In the genomic region with DNA sequence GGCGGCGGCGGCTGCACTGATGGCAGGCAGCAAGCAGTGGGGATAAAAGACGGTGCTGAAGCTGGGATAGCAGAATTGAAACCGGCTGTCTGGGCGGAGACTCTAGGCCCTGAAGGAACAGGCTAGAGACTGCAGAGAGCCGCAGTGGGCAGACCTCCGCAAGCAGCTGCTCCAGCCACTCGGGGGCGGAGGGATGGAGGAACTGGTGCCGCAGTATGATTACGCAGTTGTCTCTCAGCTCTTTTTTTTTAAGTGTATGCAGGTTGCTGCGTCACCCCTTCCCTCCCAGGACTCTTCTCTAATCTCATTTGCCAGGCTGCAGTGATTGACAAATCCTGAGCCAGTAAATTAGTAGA, we compare ENCODE assay signal across 8 mouse cellular contexts. TPM values are rescaled to one million over a fixed set of nuclear protein-coding genes. Genes with fewer than 3 reads are reported as not detected.
DNase-seq lines count a peak whose midpoint lies in the region; ATAC-seq lines count a peak whose summit lies in the region.

A gene (minus strand): TSS at position 210 of the 356 bp plus-strand sequence.

- DNase-seq in MN1 (ENCODE audit: low spot score) = peak; percentile 39
- peak; percentile 68 to 75 for DNase-seq in left cerebral cortex, adult 18-20 months (ENCODE audit: low spot score in 2 of 2)
- no peak for DNase-seq in c-Kit-positive CD71-positive TER-119-positive erythroid progenitor cells, embryonic 14.5 days (ENCODE audit: low spot score)

- H3K27me3 ChIP-seq in forebrain, embryonic 13.5 days = peaks cover 9% of the 10 kb centered on the region; the same call in 1 of the 2 replicates
- peaks cover 14% of the 10 kb centered on the region; the same call in 1 of the 2 replicates for H3K27me3 ChIP-seq in stomach, embryonic 16.5 days (ENCODE audit: control insufficient read depth, insufficient read depth, low read length)

- no peaks in the 10 kb centered on the region for H3K9me3 ChIP-seq in forebrain, embryonic 13.5 days (replicated peaks)
- no peaks in the 10 kb centered on the region for H3K9me3 ChIP-seq in stomach, embryonic 16.5 days (replicated peaks; ENCODE audit: control insufficient read depth, low read length)

- 0 out of 2 replicates have a peak within 1 kb of the TSS, but pooled peaks have one; percentile 1 for H3K4me3 ChIP-seq in brown adipose tissue, adult 24 weeks (ENCODE audit: insufficient read depth, low read depth, low read length)
- H3K4me3 ChIP-seq in forebrain, embryonic 13.5 days = peak within 1 kb of the TSS; percentile 48
- peak within 1 kb of the TSS; percentile 47 for H3K4me3 ChIP-seq in stomach, embryonic 16.5 days (replicated peaks; ENCODE audit: low read length)

- no peaks in the 10 kb centered on the region for H3K36me3 ChIP-seq in forebrain, embryonic 13.5 days (ENCODE audit: poor library complexity, severe bottlenecking)
- H3K36me3 ChIP-seq in stomach, embryonic 16.5 days (ENCODE audit: control insufficient read depth, insufficient read depth, low read length) = no peaks in the 10 kb centered on the region

- no peaks in the 10 kb centered on the region for H3K4me1 ChIP-seq in brown adipose tissue, adult 24 weeks (ENCODE audit: control insufficient read depth, insufficient read depth, insufficient read length, low read length)
- H3K4me1 ChIP-seq in forebrain, embryonic 13.5 days = no peaks in the 10 kb centered on the region
- H3K4me1 ChIP-seq in stomach, embryonic 16.5 days (ENCODE audit: control insufficient read depth, insufficient read depth, low read length) = no peaks in the 10 kb centered on the region

- ATAC-seq in forebrain, embryonic 13.5 days = peak; percentile 96
- peak; percentile 64 to 80 for ATAC-seq in hematopoietic stem cell, adult 5-6 weeks (replicated peaks in 1 of 2; ENCODE audit: insufficient read depth in 1 of 2, low FRiP score in 2 of 2, low TSS enrichment in 1 of 2, low read depth in 1 of 2, poor library complexity in 2 of 2, severe bottlenecking in 2 of 2)
- peak; percentile 99 for ATAC-seq in megakaryocyte progenitor cell, adult 5-6 weeks (replicated peaks; ENCODE audit: poor library complexity)
- no peak for ATAC-seq in stomach, embryonic 16.5 days (ENCODE audit: insufficient read depth, low FRiP score)

- H3K9ac ChIP-seq in forebrain, embryonic 13.5 days = peak within 1 kb of the TSS; percentile 62
- H3K9ac ChIP-seq in stomach, embryonic 16.5 days (ENCODE audit: low read length) = peak within 1 kb of the TSS; percentile 39; the same call in 1 of the 2 replicates

- WGBS in forebrain, embryonic 13.5 days = 10% methylated on average over 13 of the region's 13 CpGs
- 19% methylated on average over 13 of the region's 13 CpGs for WGBS in stomach, embryonic 16.5 days

- H3K27ac ChIP-seq in brown adipose tissue, adult 24 weeks (replicated peaks; ENCODE audit: low read depth, low read length) = no peak within 1 kb of the TSS
- peak within 1 kb of the TSS; percentile 76 for H3K27ac ChIP-seq in forebrain, embryonic 13.5 days
- no peak within 1 kb of the TSS for H3K27ac ChIP-seq in stomach, embryonic 16.5 days (ENCODE audit: low read length)

- H3K4me2 ChIP-seq in forebrain, embryonic 13.5 days = peak within 1 kb of the TSS; percentile 60
- peak within 1 kb of the TSS; percentile 55 for H3K4me2 ChIP-seq in stomach, embryonic 16.5 days (ENCODE audit: low read depth, low read length)

RNA-seq across cellular contexts. Expression of the gene that starts here (rescaled TPM):
- polyA plus RNA-seq in brown adipose tissue, adult 24 weeks (2012; ENCODE audit: insufficient read depth, insufficient read length, missing spikeins) = not detected in 2 replicates
- 31.8 and 36.1 TPM in 2 replicates for polyA plus RNA-seq in forebrain, embryonic 13.5 days (2015; fragmentation: Nextera tagmentation; extraction: Ambion mirVana)
- 0.56 TPM in 1 of 2 replicates, not detected in the other for total RNA-seq in hematopoietic stem cell, adult 5-6 weeks (2017)
- 100 to 1,000 TPM; 109 to 116 TPM for total RNA-seq in left cerebral cortex, adult 18-20 months (2021)
- not detected in 2 replicates for total RNA-seq in megakaryocyte progenitor cell, adult 5-6 weeks (2015)
- not detected in 2 replicates for total RNA-seq in megakaryocyte progenitor cell, adult 5-6 weeks (2017)
- polyA plus RNA-seq in stomach, embryonic 16.5 days (2015; fragmentation: Nextera tagmentation; extraction: Ambion mirVana) = 2.8 and 3.1 TPM in 2 replicates

Comparison
In these comparisons a context has a peak if more than half of its experiments do, and no peak if none do; other contexts are left out.
1. RNA of the gene that starts here (total RNA-seq): 109 to 116 TPM in left cerebral cortex, adult 18-20 months; 0.56 TPM in hematopoietic stem cell, adult 5-6 weeks and not detected in megakaryocyte progenitor cell, adult 5-6 weeks; every median in the first group is over 10 times any median in the second.
2. Peak in ATAC-seq in hematopoietic stem cell, adult 5-6 weeks; RNA of the gene not detected or under 1 TPM.
3. Peak in ATAC-seq in megakaryocyte progenitor cell, adult 5-6 weeks; RNA of the gene not detected or under 1 TPM.
4. Peak in every context shown above with its lines, with median percentiles within 50 percentile points of each other: H3K4me3 ChIP-seq.